Mouse (Mus musculus) midbrain, embryonic 11.5 days (tissue): ENCODE measurements at regions not wholly inside any gene's neighbourhood (a gene's known extent, or its start where the extent isn't known, plus 50 kb on each side); places are given as distances from the start of the nearest gene placed in this dataset.

Experiments
- ATAC-seq: fragments of 200-750 bp; cut with Nextera tagmentation; 2 replicates; pipeline ENCODE4 v1.8.0; 2017; ENCODE audit warnings: moderate TSS enrichment, moderate library complexity; ENCODE audit not compliant: low FRiP score
- DNase-seq: peaks from one replicate; pipeline ENCODE4 v3.0.0; 2015; ENCODE audit warnings: low spot score; ENCODE audit errors: missing footprints
- H3K27ac ChIP-seq: fragments of 300-500 bp; sonication (generic); 2 replicates; pipeline ENCODE4 v1.5.1; 2014; ENCODE audit warnings: low read depth, low read length
- H3K27me3 ChIP-seq: fragments of 300-500 bp; sonication (generic); 2 replicates; pipeline ENCODE4 v1.6.1; 2014; ENCODE audit warnings: mild to moderate bottlenecking, low read length, moderate library complexity, mixed read lengths; ENCODE audit not compliant: control insufficient read depth, insufficient read depth
- H3K36me3 ChIP-seq: fragments of 300-500 bp; sonication (generic); 2 replicates; pipeline ENCODE4 v1.6.1; 2014; ENCODE audit warnings: mild to moderate bottlenecking, low read length, moderate library complexity, mixed read lengths; ENCODE audit not compliant: control insufficient read depth, insufficient read depth
- H3K4me1 ChIP-seq: fragments of 300-500 bp; sonication (generic); 2 replicates; pipeline ENCODE4 v1.6.1; 2014; ENCODE audit warnings: low read length; ENCODE audit not compliant: control insufficient read depth, insufficient read depth
- H3K4me2 ChIP-seq: fragments of 300-500 bp; sonication (generic); 2 replicates; pipeline ENCODE4 v1.6.1; 2014; ENCODE audit warnings: mild to moderate bottlenecking, moderate library complexity
- H3K4me3 ChIP-seq: fragments of 300-500 bp; sonication (generic); 2 replicates; pipeline ENCODE4 v1.5.1; 2014; ENCODE audit warnings: low read depth, low read length
- H3K9ac ChIP-seq: fragments of 300-500 bp; sonication (generic); 2 replicates; pipeline ENCODE4 v1.6.1; 2014; ENCODE audit warnings: low read length
- H3K9me3 ChIP-seq: fragments of 300-500 bp; sonication (generic); 2 replicates; pipeline ENCODE4 v1.6.1; 2016; ENCODE audit warnings: low read length; ENCODE audit not compliant: control insufficient read depth
- WGBS: fragments of 180-500 bp; shearing (Covaris S2); extraction: QIAGEN DNeasy Blood & Tissue Kit; methylation state at CpG from one replicate; pipeline ENCODE4 v1.1.7; 2014; 5-methylcytosine and 5-hydroxymethylcytosine counted together

GRCm38 (mm10) chr17:14545822-14546473, 148.1 kb downstream of the Thbs2 start:
- no peaks in the 10 kb centered on the region for H3K27me3 ChIP-seq
- WGBS, result 36% methylated on average over 16 of the region's 16 CpGs
- H3K4me1 ChIP-seq, result no peaks in the 10 kb centered on the region
- no peak overlapping the region for H3K9ac ChIP-seq
- no peak overlapping the region for H3K4me3 ChIP-seq
- no peak overlapping the region for H3K27ac ChIP-seq
- ATAC-seq (peak; percentile 67; the same call in 1 of the 2 replicates), DNase-seq (peak; percentile 95)
- peaks cover 7% of the 10 kb centered on the region; the same call in 1 of the 2 replicates for H3K9me3 ChIP-seq
- H3K4me2 ChIP-seq, result peak overlapping the region; percentile 2; the same call in 1 of the 2 replicates
- H3K36me3 ChIP-seq, result no peaks in the 10 kb centered on the region

- H3K4me1 ChIP-seq, result no peaks in the 10 kb centered on the region
- no peak for DNase-seq
- no peak overlapping the region for H3K4me3 ChIP-seq
- H3K36me3 ChIP-seq, result no peaks in the 10 kb centered on the region
- no peak overlapping the region for H3K4me2 ChIP-seq
- WGBS, result 69% methylated on average over 4 of the region's 4 CpGs
- no peak overlapping the region for H3K9ac ChIP-seq
- 0 out of 2 replicates have a peak, but pooled peaks have one; percentile 52 for ATAC-seq
- peaks cover 7% of the 10 kb centered on the region; the same call in 1 of the 2 replicates for H3K9me3 ChIP-seq
- no peaks in the 10 kb centered on the region for H3K27me3 ChIP-seq
- H3K27ac ChIP-seq, result no peak overlapping the region
Observed at GRCm38 (mm10) chr17:14544343-14545002, 149.6 kb downstream of the Thbs2 start.

- no peak overlapping the region for H3K4me2 ChIP-seq
- no peak overlapping the region for H3K27ac ChIP-seq
- ATAC-seq (no peak), DNase-seq (no peak)
- no peaks in the 10 kb centered on the region for H3K4me1 ChIP-seq
- no peaks in the 10 kb centered on the region for H3K9me3 ChIP-seq
- no peak overlapping the region for H3K9ac ChIP-seq
- H3K36me3 ChIP-seq, result no peaks in the 10 kb centered on the region
- no peak overlapping the region for H3K4me3 ChIP-seq
- H3K27me3 ChIP-seq, result no peaks in the 10 kb centered on the region
- 86% methylated on average over 8 of the region's 8 CpGs for WGBS
Observed at GRCm38 (mm10) chr17:14541035-14541434, 153.0 kb downstream of the Thbs2 start.

GRCm38 (mm10) chr17:14540269-14540975, 153.6 kb downstream of the Thbs2 start:
- Histone ChIP-seq H3K4me1 (no peaks in the 10 kb centered on the region), H3K9me3 (no peaks in the 10 kb centered on the region), H3K4me3 (no peak overlapping the region), H3K36me3 (no peaks in the 10 kb centered on the region), H3K4me2 (no peak overlapping the region), H3K9ac (no peak overlapping the region), H3K27me3 (no peaks in the 10 kb centered on the region), H3K27ac (no peak overlapping the region)
- WGBS, result 82% methylated on average over 5 of the region's 5 CpGs
- ATAC-seq (no peak), DNase-seq (no peak)

GRCm38 (mm10) chr17:14539651-14540050, 154.4 kb downstream of the Thbs2 start:
- DNase-seq, result no peak
- Histone ChIP-seq H3K4me1 (no peaks in the 10 kb centered on the region), H3K27ac (no peak overlapping the region), H3K4me2 (no peak overlapping the region), H3K4me3 (no peak overlapping the region), H3K9me3 (no peaks in the 10 kb centered on the region), H3K36me3 (no peaks in the 10 kb centered on the region), H3K27me3 (no peaks in the 10 kb centered on the region), H3K9ac (no peak overlapping the region)
- ATAC-seq, result no peak
- WGBS, result 50% methylated on average over 3 of the region's 3 CpGs

- WGBS, result 91% methylated on average over 3 of the region's 3 CpGs
- no peaks in the 10 kb centered on the region for H3K27me3 ChIP-seq
- DNase-seq (no peak), ATAC-seq (no peak)
- no peaks in the 10 kb centered on the region for H3K9me3 ChIP-seq
- no peak overlapping the region for H3K9ac ChIP-seq
- no peaks in the 10 kb centered on the region for H3K36me3 ChIP-seq
- H3K27ac ChIP-seq, result no peak overlapping the region
- no peak overlapping the region for H3K4me3 ChIP-seq
- H3K4me2 ChIP-seq, result no peak overlapping the region
- no peaks in the 10 kb centered on the region for H3K4me1 ChIP-seq
Observed at GRCm38 (mm10) chr17:14539191-14539590, 154.8 kb downstream of the Thbs2 start.

- Histone ChIP-seq H3K27me3 (no peaks in the 10 kb centered on the region), H3K4me2 (no peak overlapping the region), H3K9ac (no peak overlapping the region), H3K4me1 (no peaks in the 10 kb centered on the region), H3K4me3 (no peak overlapping the region), H3K9me3 (no peaks in the 10 kb centered on the region), H3K36me3 (no peaks in the 10 kb centered on the region), H3K27ac (no peak overlapping the region)
- ATAC-seq (no peak), DNase-seq (no peak)
- WGBS, result 75% methylated on average over 3 of the region's 3 CpGs
Observed at GRCm38 (mm10) chr17:14538527-14538926, 155.5 kb downstream of the Thbs2 start.

- no peaks in the 10 kb centered on the region for H3K9me3 ChIP-seq
- no peak for ATAC-seq
- H3K36me3 ChIP-seq, result no peaks in the 10 kb centered on the region
- WGBS, result 95% methylated on average over 4 of the region's 4 CpGs
- H3K4me2 ChIP-seq, result no peak overlapping the region
- H3K27ac ChIP-seq, result no peak overlapping the region
- no peak for DNase-seq
- no peak overlapping the region for H3K4me3 ChIP-seq
- H3K4me1 ChIP-seq, result no peaks in the 10 kb centered on the region
- no peak overlapping the region for H3K9ac ChIP-seq
- H3K27me3 ChIP-seq, result no peaks in the 10 kb centered on the region
Observed at GRCm38 (mm10) chr17:14532979-14533314, 161.1 kb downstream of the Thbs2 start.

- Histone ChIP-seq H3K9ac (no peak overlapping the region), H3K27ac (no peak overlapping the region), H3K4me1 (no peaks in the 10 kb centered on the region), H3K36me3 (no peaks in the 10 kb centered on the region), H3K27me3 (no peaks in the 10 kb centered on the region), H3K4me2 (no peak overlapping the region), H3K4me3 (no peak overlapping the region), H3K9me3 (no peaks in the 10 kb centered on the region)
- 89% methylated on average over 8 of the region's 8 CpGs for WGBS
- ATAC-seq (no peak), DNase-seq (no peak)
Observed at GRCm38 (mm10) chr17:14532298-14532978, 161.6 kb downstream of the Thbs2 start.
